Comparison of ENCODE assay signal across 27 mouse cellular contexts in the genomic region with DNA sequence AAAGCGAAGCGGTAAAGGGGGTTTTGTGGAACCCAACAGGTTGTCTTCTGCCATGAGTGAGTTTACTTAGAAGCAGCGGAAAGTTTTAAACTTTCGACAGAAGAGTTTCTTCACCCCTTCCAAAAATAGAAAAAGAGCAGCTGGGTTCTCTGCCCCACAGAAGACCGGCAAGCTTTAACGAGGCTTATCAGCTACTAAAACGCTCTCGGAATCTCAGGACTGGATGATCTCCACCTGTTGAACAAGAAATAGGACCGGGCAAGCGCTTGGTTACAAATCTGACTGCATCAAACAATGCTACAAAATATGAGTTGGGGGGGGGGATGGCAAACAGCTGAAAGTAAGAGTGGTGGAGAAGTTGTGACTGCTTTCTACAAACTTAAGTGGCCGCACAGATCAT. TPM values are rescaled to one million over a fixed set of nuclear protein-coding genes. Genes with fewer than 3 reads are reported as not detected.
DNase-seq lines count a peak whose midpoint lies in the region; ATAC-seq and TF ChIP-seq lines count a peak whose summit lies in the region.
"Had no signal": no experiment of that assay in that cellular context is flagged by ENCODE, and none has a peak within 500 bp of the region (broad histone marks: within the 10 kb centered on the region; RNA-seq: fewer than 3 reads in every experiment).

No protein-coding gene starts in this region.

- no peaks in the 10 kb centered on the region for H3K36me3 ChIP-seq in heart, embryonic 10.5 days
- no peaks in the 10 kb centered on the region for H3K36me3 ChIP-seq in heart, embryonic 16.5 days (ENCODE audit: control insufficient read depth, insufficient read depth)
- no peaks in the 10 kb centered on the region for H3K36me3 ChIP-seq in kidney, postnatal 0 days (ENCODE audit: insufficient read depth, low read length)
- H3K36me3 ChIP-seq: forebrain, embryonic 15.5 days; G1E; limb, embryonic 12.5 days; liver, embryonic 13.5 days; lung, embryonic 15.5 days; neural tube, embryonic 15.5 days; stomach, embryonic 15.5 days had no signal

- H3K4me1 ChIP-seq in heart, embryonic 10.5 days: peaks cover 21% of the 10 kb centered on the region
- peaks cover 11% of the 10 kb centered on the region for H3K4me1 ChIP-seq in heart, embryonic 16.5 days (ENCODE audit: control insufficient read depth, insufficient read depth, low read length)
- H3K4me1 ChIP-seq in kidney, postnatal 0 days (replicated peaks; ENCODE audit: insufficient read depth, low read length): no peaks in the 10 kb centered on the region
- H3K4me1 ChIP-seq: forebrain, embryonic 15.5 days; limb, embryonic 12.5 days; liver, embryonic 13.5 days; lung, embryonic 15.5 days; neural tube, embryonic 15.5 days had no signal

- TF ChIP-seq CTCF in kidney, postnatal 0 days (IDR thresholded peaks at IDR 0.05; ENCODE audit: low read depth): no peak

- no peak overlapping the region for H3K9ac ChIP-seq in heart, embryonic 16.5 days (ENCODE audit: low read length)
- H3K9ac ChIP-seq in kidney, postnatal 0 days (ENCODE audit: low read depth, low read length): no peak overlapping the region
- H3K9ac ChIP-seq: forebrain, embryonic 15.5 days; hindbrain, embryonic 14.5 days; limb, embryonic 12.5 days; liver, embryonic 13.5 days; lung, embryonic 15.5 days; neural tube, embryonic 15.5 days; stomach, embryonic 15.5 days had no signal

- DNase-seq in heart, embryonic 10.5 days (ENCODE audit: low spot score): no peak
- DNase-seq in heart, adult 8-10 months (ENCODE audit: low spot score): no peak
- DNase-seq in heart, postnatal 25 days (ENCODE audit: low spot score): no peak
- DNase-seq in kidney, postnatal 0 days (ENCODE audit: low spot score): peak; percentile 47
- no peak for DNase-seq in kidney, adult 18-20 months
- DNase-seq in A20 (ENCODE audit: low read depth, low spot score): peak; percentile 68
- DNase-seq in layer of hippocampus, postnatal 36 days: no peak
- DNase-seq: adrenal gland, postnatal 36 days; cerebellum, adult 9-10 months; kidney, postnatal 14 days; liver, embryonic 13.5 days; right cerebral cortex, adult 18-20 months; right cerebral cortex, postnatal 4 days; thymus, adult 18-20 months; thymus, postnatal 4 days had no signal

- H3K9me3 ChIP-seq in heart, embryonic 10.5 days: no peaks in the 10 kb centered on the region
- H3K9me3 ChIP-seq in heart, embryonic 16.5 days (replicated peaks; ENCODE audit: control insufficient read depth, low read length): no peaks in the 10 kb centered on the region
- H3K9me3 ChIP-seq in kidney, postnatal 0 days (replicated peaks; ENCODE audit: low read length): no peaks in the 10 kb centered on the region
- H3K9me3 ChIP-seq: forebrain, embryonic 15.5 days; G1E; limb, embryonic 12.5 days; liver, embryonic 13.5 days; lung, embryonic 15.5 days; neural tube, embryonic 15.5 days; stomach, embryonic 15.5 days had no signal

- ATAC-seq in heart, embryonic 16.5 days (replicated peaks; ENCODE audit: extremely low read depth, insufficient read depth, low FRiP score): no peak
- no peak for ATAC-seq in kidney, postnatal 0 days (replicated peaks; ENCODE audit: low FRiP score, low read depth)
- ATAC-seq: forebrain, embryonic 15.5 days; inflammation-experienced regulatory T-cells, adult 6 months; Patski had no signal

- peak overlapping the region; percentile 59; the same call in 1 of the 2 replicates for H3K27ac ChIP-seq in heart, embryonic 10.5 days
- peak overlapping the region; percentile 48; the same call in 1 of the 2 replicates for H3K27ac ChIP-seq in heart, embryonic 16.5 days (ENCODE audit: low read length)
- no peak overlapping the region for H3K27ac ChIP-seq in kidney, postnatal 0 days
- H3K27ac ChIP-seq: forebrain, embryonic 15.5 days; hindbrain, embryonic 14.5 days; layer of hippocampus, adult 2 months; liver, embryonic 13.5 days; lung, embryonic 15.5 days; neural tube, embryonic 15.5 days; stomach, embryonic 15.5 days had no signal

- H3K4me2 ChIP-seq in heart, embryonic 16.5 days (ENCODE audit: low read depth, low read length): peak overlapping the region; percentile 36
- H3K4me2 ChIP-seq in kidney, postnatal 0 days (ENCODE audit: low read length): no peak overlapping the region
- H3K4me2 ChIP-seq: forebrain, embryonic 15.5 days; hindbrain, embryonic 14.5 days; limb, embryonic 12.5 days; liver, embryonic 13.5 days; lung, embryonic 15.5 days; midbrain, embryonic 11.5 days; neural tube, embryonic 15.5 days; stomach, embryonic 15.5 days had no signal

- 0 out of 2 replicates have a peak overlapping the region, but pooled peaks have one; percentile 15 for H3K4me3 ChIP-seq in heart, embryonic 10.5 days
- no peak overlapping the region for H3K4me3 ChIP-seq in heart, embryonic 16.5 days (ENCODE audit: low read length)
- no peak overlapping the region for H3K4me3 ChIP-seq in kidney, postnatal 0 days (replicated peaks; ENCODE audit: low read depth, low read length)
- H3K4me3 ChIP-seq: forebrain, embryonic 15.5 days; layer of hippocampus, adult 2 months; limb, embryonic 12.5 days; liver, embryonic 13.5 days; lung, embryonic 15.5 days; neural tube, embryonic 15.5 days; stomach, embryonic 15.5 days had no signal

- whole genome bisulfite sequencing in heart, embryonic 10.5 days: 36% methylated on average over 11 of the region's 11 CpGs
- WGBS in heart, embryonic 16.5 days: 30% methylated on average over 11 of the region's 11 CpGs
- 37% methylated on average over 11 of the region's 11 CpGs for WGBS in kidney, postnatal 0 days

- intact Hi-C loops in heart, postnatal 25 days (cut with DNase I): no loop called here

- H3K27me3 ChIP-seq in heart, embryonic 10.5 days (ENCODE audit: insufficient read depth, poor library complexity, severe bottlenecking): no peaks in the 10 kb centered on the region
- H3K27me3 ChIP-seq in heart, embryonic 16.5 days (ENCODE audit: control insufficient read depth, insufficient read depth, low read length): no peaks in the 10 kb centered on the region
- no peaks in the 10 kb centered on the region for H3K27me3 ChIP-seq in kidney, postnatal 0 days (ENCODE audit: insufficient read depth, low read length)
- H3K27me3 ChIP-seq: forebrain, embryonic 15.5 days; limb, embryonic 12.5 days; liver, embryonic 13.5 days; lung, embryonic 15.5 days; neural tube, embryonic 15.5 days; Patski; stomach, embryonic 15.5 days had no signal

RNA-seq across cellular contexts. Expression of a gene that starts 17.3 kb away (rescaled TPM):
- polyA plus RNA-seq in heart, embryonic 10.5 days (2016; fragmentation: Nextera tagmentation; extraction: Ambion mirVana): 4.5 and 5.0 TPM in 2 replicates
- total RNA-seq in heart, adult 8-10 months (2022): 10 to 100 TPM; 36.6 to 44.2 (median 39.7) TPM
- 5.1 and 6.6 TPM in 2 replicates for polyA plus RNA-seq in heart, embryonic 16.5 days (2015; fragmentation: Nextera tagmentation; extraction: Ambion mirVana)
- total RNA-seq in heart, postnatal 25 days (2021): 10 to 100 TPM; 33.5 to 41.1 TPM
- 7.0 and 7.9 TPM in 2 replicates for polyA plus RNA-seq in kidney, postnatal 0 days (2015; fragmentation: Nextera tagmentation; extraction: Ambion mirVana)
- total RNA-seq in layer of hippocampus, postnatal 36 days (2021): 10 to 100 TPM; 47.4 to 51.9 TPM

RNA-seq across cellular contexts. Expression of a gene that starts 44.8 kb away (rescaled TPM):
- 92.8 and 108 TPM in 2 replicates for polyA plus RNA-seq in heart, embryonic 10.5 days (2016; fragmentation: Nextera tagmentation; extraction: Ambion mirVana)
- total RNA-seq in heart, adult 8-10 months (2022): 10 to 100 TPM; 40.1 to 47.9 (median 42.6) TPM
- 75.5 and 80.6 TPM in 2 replicates for polyA plus RNA-seq in heart, embryonic 16.5 days (2015; fragmentation: Nextera tagmentation; extraction: Ambion mirVana)
- total RNA-seq in heart, postnatal 25 days (2021): 10 to 100 TPM; 40.3 to 54.7 TPM
- 89.4 and 92.5 TPM in 2 replicates for polyA plus RNA-seq in kidney, postnatal 0 days (2015; fragmentation: Nextera tagmentation; extraction: Ambion mirVana)
- 10 to 100 TPM; 54.7 to 63.6 TPM for total RNA-seq in layer of hippocampus, postnatal 36 days (2021)

RNA-seq across cellular contexts. Expression of a gene that starts 45.9 kb away (rescaled TPM):
- polyA plus RNA-seq in heart, embryonic 10.5 days (2016; fragmentation: Nextera tagmentation; extraction: Ambion mirVana): 35.6 and 38.8 TPM in 2 replicates
- 10 to 100 TPM; 72.6 to 96.0 (median 85.4) TPM for total RNA-seq in heart, adult 8-10 months (2022)
- polyA plus RNA-seq in heart, embryonic 16.5 days (2015; fragmentation: Nextera tagmentation; extraction: Ambion mirVana): 30.4 and 34.9 TPM in 2 replicates
- total RNA-seq in heart, postnatal 25 days (2021): 10 to 100 TPM; 73.0 to 76.3 TPM
- 54.7 and 55.2 TPM in 2 replicates for polyA plus RNA-seq in kidney, postnatal 0 days (2015; fragmentation: Nextera tagmentation; extraction: Ambion mirVana)
- 10 to 100 TPM; 33.6 to 34.8 TPM for total RNA-seq in layer of hippocampus, postnatal 36 days (2021)

Comparison
In these comparisons a context has a peak if more than half of its experiments do, and no peak if none do; other contexts are left out.
1. DNase-seq: peak in kidney, postnatal 0 days (single experiment) and A20 (single experiment); none in heart, embryonic 10.5 days (single experiment), heart, adult 8-10 months (single experiment), heart, postnatal 25 days (single experiment), kidney, adult 18-20 months (single experiment) and layer of hippocampus, postnatal 36 days (0 of 2).